Mouse (Mus musculus): ENCODE data around the gene Pik3r6. TPM values are rescaled to one million over a fixed set of nuclear protein-coding genes. Genes with fewer than 3 reads are reported as not detected.

Gene Pik3r6
- polyA plus RNA-seq, 1 experiment from 2014 or later, result 1.9 TPM

- Histone ChIP-seq H3K27me3 (ENCODE audit: insufficient read depth, poor library complexity, severe bottlenecking) (peaks cover 20% of the 10 kb centered on the region; the same call in 1 of the 2 replicates), H3K27ac (no peak overlapping the region), H3K4me1 (peaks cover 27% of the 10 kb centered on the region), H3K9me3 (no peaks in the 10 kb centered on the region), H3K4me3 (no peak overlapping the region), H3K36me3 (no peaks in the 10 kb centered on the region)
- WGBS, result 63% methylated on average over 2 of the region's 2 CpGs
- DNase-seq (ENCODE audit: low spot score), result no peak
These were observed 44.7 kb downstream of the Pik3r6 start for GRCm38 (mm10) chr11:68547484-68547883.

GRCm38 (mm10) chr11:68549597-68549996 is 46.8 kb downstream of the Pik3r6 start:
- DNase-seq (ENCODE audit: low spot score), result no peak
- Histone ChIP-seq H3K4me3 (no peak overlapping the region), H3K36me3 (no peaks in the 10 kb centered on the region), H3K27ac (no peak overlapping the region), H3K27me3 (ENCODE audit: insufficient read depth, poor library complexity, severe bottlenecking) (peaks cover 18% of the 10 kb centered on the region), H3K4me1 (peaks cover 24% of the 10 kb centered on the region), H3K9me3 (no peaks in the 10 kb centered on the region)
- WGBS, result 38% methylated on average over 3 of the region's 3 CpGs

GRCm38 (mm10) chr11:68550358-68550757 is 47.5 kb downstream of the Pik3r6 start:
- Histone ChIP-seq H3K27ac (no peak overlapping the region), H3K4me1 (peaks cover 16% of the 10 kb centered on the region; the same call in 1 of the 2 replicates), H3K4me3 (no peak overlapping the region), H3K36me3 (no peaks in the 10 kb centered on the region), H3K9me3 (no peaks in the 10 kb centered on the region), H3K27me3 (ENCODE audit: insufficient read depth, poor library complexity, severe bottlenecking) (peaks cover 26% of the 10 kb centered on the region)
- DNase-seq (ENCODE audit: low spot score), result no peak
- WGBS, result 45% methylated on average over 4 of the region's 4 CpGs

- Histone ChIP-seq H3K9me3 (no peaks in the 10 kb centered on the region), H3K27me3 (ENCODE audit: insufficient read depth, poor library complexity, severe bottlenecking) (peaks cover 52% of the 10 kb centered on the region), H3K27ac (no peak overlapping the region), H3K4me3 (no peak overlapping the region), H3K36me3 (no peaks in the 10 kb centered on the region), H3K4me1 (peaks cover 12% of the 10 kb centered on the region)
- no peak for DNase-seq (ENCODE audit: low spot score)
- WGBS, result 35% methylated on average over 8 of the region's 8 CpGs
These were observed 51.2 kb downstream of the Pik3r6 start for GRCm38 (mm10) chr11:68553981-68554471.

GRCm38 (mm10) chr11:68555918-68556584 is 53.2 kb downstream of the Pik3r6 start, which contains the start of gene Mfsd6l:
TSS of gene Mfsd6l (plus strand) at chr11:68556186.
- peaks cover 52% of the 10 kb centered on the region for H3K27me3 ChIP-seq (ENCODE audit: insufficient read depth, poor library complexity, severe bottlenecking)
- H3K4me3 ChIP-seq, result peak within 1 kb of the TSS; percentile 50
- H3K4me1 ChIP-seq, result peaks cover 6% of the 10 kb centered on the region
- no peaks in the 10 kb centered on the region for H3K9me3 ChIP-seq
- H3K27ac ChIP-seq, result no peak within 1 kb of the TSS
- no peaks in the 10 kb centered on the region for H3K36me3 ChIP-seq
- 8% methylated on average over 37 of the region's 37 CpGs for WGBS
- no peak for DNase-seq (ENCODE audit: low spot score)

- Histone ChIP-seq H3K27me3 (ENCODE audit: insufficient read depth, poor library complexity, severe bottlenecking) (peaks cover 43% of the 10 kb centered on the region), H3K9me3 (no peaks in the 10 kb centered on the region), H3K27ac (no peak overlapping the region), H3K4me3 (no peak overlapping the region), H3K4me1 (peaks cover 6% of the 10 kb centered on the region), H3K36me3 (no peaks in the 10 kb centered on the region)
- WGBS, result 36% methylated on average over 1 of the region's 1 CpGs
- DNase-seq (ENCODE audit: low spot score), result no peak
These were observed 56.7 kb downstream of the Pik3r6 start for GRCm38 (mm10) chr11:68559546-68559945.

- 77% methylated on average over 11 of the region's 11 CpGs for WGBS
- Histone ChIP-seq H3K27ac (no peak overlapping the region), H3K27me3 (ENCODE audit: insufficient read depth, poor library complexity, severe bottlenecking) (peaks cover 22% of the 10 kb centered on the region), H3K36me3 (no peaks in the 10 kb centered on the region), H3K9me3 (no peaks in the 10 kb centered on the region), H3K4me1 (no peaks in the 10 kb centered on the region), H3K4me3 (no peak overlapping the region)
- DNase-seq (ENCODE audit: low spot score), result no peak
These were observed 59.4 kb downstream of the Pik3r6 start for GRCm38 (mm10) chr11:68561957-68562950.

- Histone ChIP-seq H3K36me3 (no peaks in the 10 kb centered on the region), H3K27me3 (ENCODE audit: insufficient read depth, poor library complexity, severe bottlenecking) (peaks cover 17% of the 10 kb centered on the region), H3K4me1 (no peaks in the 10 kb centered on the region), H3K4me3 (no peak overlapping the region), H3K9me3 (no peaks in the 10 kb centered on the region), H3K27ac (no peak overlapping the region)
- no peak for DNase-seq (ENCODE audit: low spot score)
- 73% methylated on average over 13 of the region's 13 CpGs for WGBS
These were observed 61.7 kb downstream of the Pik3r6 start for GRCm38 (mm10) chr11:68564356-68565031.

- 82% methylated on average over 3 of the region's 3 CpGs for WGBS
- no peaks in the 10 kb centered on the region for H3K9me3 ChIP-seq
These were observed 62.2 kb downstream of the Pik3r6 start for GRCm38 (mm10) chr11:68565032-68565429.

GRCm38 (mm10) chr11:68566447-68567059 is 63.7 kb downstream of the Pik3r6 start:
- WGBS, result 25% methylated on average over 17 of the region's 17 CpGs
- peak overlapping the region; percentile 46 for H3K4me3 ChIP-seq
- H3K36me3 ChIP-seq, result no peaks in the 10 kb centered on the region
- H3K4me1 ChIP-seq, result no peaks in the 10 kb centered on the region
- H3K27me3 ChIP-seq (ENCODE audit: insufficient read depth, poor library complexity, severe bottlenecking), result peaks cover 17% of the 10 kb centered on the region
- no peaks in the 10 kb centered on the region for H3K9me3 ChIP-seq
- no peak overlapping the region for H3K27ac ChIP-seq
- DNase-seq (ENCODE audit: low spot score), result no peak

More at GRCm38 (mm10) chr11:68565032-68565429, 62.2 kb downstream of the Pik3r6 start:
- Histone ChIP-seq H3K4me3 (no peak overlapping the region), H3K36me3 (no peaks in the 10 kb centered on the region), H3K27ac (no peak overlapping the region), H3K4me1 (no peaks in the 10 kb centered on the region), H3K27me3 (ENCODE audit: insufficient read depth, poor library complexity, severe bottlenecking) (peaks cover 17% of the 10 kb centered on the region)
- no peak for DNase-seq (ENCODE audit: low spot score)

GRCm38 (mm10) chr11:68570861-68571260 is 68.0 kb downstream of the Pik3r6 start:
- no peaks in the 10 kb centered on the region for H3K4me1 ChIP-seq
- DNase-seq (ENCODE audit: low spot score), result no peak
- 79% methylated on average over 5 of the region's 5 CpGs for WGBS
- no peak overlapping the region for H3K27ac ChIP-seq
- no peak overlapping the region for H3K4me3 ChIP-seq
- H3K36me3 ChIP-seq, result no peaks in the 10 kb centered on the region
- H3K9me3 ChIP-seq, result no peaks in the 10 kb centered on the region
- peaks cover 9% of the 10 kb centered on the region for H3K27me3 ChIP-seq (ENCODE audit: insufficient read depth, poor library complexity, severe bottlenecking)

GRCm38 (mm10) chr11:68577076-68577475 is 74.3 kb downstream of the Pik3r6 start:
- no peak for DNase-seq (ENCODE audit: low spot score)
- Histone ChIP-seq H3K4me1 (no peaks in the 10 kb centered on the region), H3K9me3 (no peaks in the 10 kb centered on the region), H3K27ac (no peak overlapping the region), H3K4me3 (no peak overlapping the region), H3K27me3 (ENCODE audit: insufficient read depth, poor library complexity, severe bottlenecking) (no peaks in the 10 kb centered on the region), H3K36me3 (no peaks in the 10 kb centered on the region)
- 80% methylated on average over 1 of the region's 1 CpGs for WGBS
